Mouse (Mus musculus) lung, postnatal 0 days (tissue): ENCODE measurements at regions not wholly inside any gene's neighbourhood (a gene's known extent, or its start where the extent isn't known, plus 50 kb on each side); places are given as distances from the start of the nearest gene placed in this dataset.
A peak's percentile ranks its signal among the peaks of the same experiment; 100 is the strongest.

Experiments
- CTCF ChIP-seq: IDR thresholded peaks from 2 replicates; pipeline ENCODE4 v1.5.1; 2016; ENCODE audit warnings: antibody characterized with exemption, mild to moderate bottlenecking
- EP300 ChIP-seq: IDR thresholded peaks from 2 replicates; pipeline ENCODE4 v1.6.1; 2016; ENCODE audit warnings: antibody characterized with exemption, mild to moderate bottlenecking, control low read depth

DNA sequence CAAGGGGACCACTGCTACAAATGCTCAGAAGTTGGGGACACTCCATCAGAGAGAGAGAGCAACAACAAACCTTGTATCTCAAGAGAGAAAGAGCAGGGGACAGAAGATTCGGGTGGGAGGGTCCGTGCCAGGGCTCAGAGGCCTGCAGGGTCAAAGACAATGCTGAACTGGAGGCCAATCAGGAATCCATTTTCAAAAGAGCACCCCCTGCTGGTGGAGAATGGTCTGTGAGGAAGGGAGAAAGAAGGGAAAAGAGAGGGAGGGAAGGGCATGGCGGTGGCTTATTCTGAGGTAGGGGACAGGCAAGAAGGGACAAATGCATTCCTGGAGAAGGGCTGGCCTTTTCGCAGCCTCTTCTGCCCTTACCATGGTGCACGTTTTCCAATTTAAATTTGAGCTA lies 109.9 kb downstream of the Edn3 start:
- TF ChIP-seq EP300 (no peak), CTCF (peak; percentile 52)
